Mouse (Mus musculus) thymus, postnatal 4 days (tissue): Measurements from ENCODE around the gene Syncrip.
"Not testable (repeated sequence)": the region's sequence is repeated elsewhere in the genome, so short reads cannot be mapped to it uniquely, and the experiment has no call there.

Experiments
- DNase-seq: peaks from one replicate; pipeline ENCODE4 v3.0.0; 2021

The Syncrip gene

DNA sequence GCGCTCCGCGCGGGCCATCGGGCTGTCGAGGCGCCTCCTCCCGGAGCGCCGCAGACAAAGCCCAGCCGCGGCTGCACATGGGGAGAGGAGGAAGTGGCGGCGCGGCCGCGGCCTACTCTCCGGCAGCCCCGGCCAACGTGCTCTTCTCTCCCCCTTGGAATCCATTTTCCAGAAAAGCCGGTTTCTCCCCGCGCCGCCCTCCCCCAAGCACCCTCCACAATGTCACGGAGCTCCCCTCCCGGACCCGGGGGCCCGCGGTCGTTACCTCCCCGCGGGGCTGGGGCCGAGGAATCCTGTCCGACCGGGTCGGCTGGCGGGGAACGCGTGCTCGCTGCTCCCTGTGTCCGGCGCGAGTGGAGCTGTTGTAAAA, 598 bp downstream of the Syncrip start:
- peak; percentile 69 for DNase-seq

DNA sequence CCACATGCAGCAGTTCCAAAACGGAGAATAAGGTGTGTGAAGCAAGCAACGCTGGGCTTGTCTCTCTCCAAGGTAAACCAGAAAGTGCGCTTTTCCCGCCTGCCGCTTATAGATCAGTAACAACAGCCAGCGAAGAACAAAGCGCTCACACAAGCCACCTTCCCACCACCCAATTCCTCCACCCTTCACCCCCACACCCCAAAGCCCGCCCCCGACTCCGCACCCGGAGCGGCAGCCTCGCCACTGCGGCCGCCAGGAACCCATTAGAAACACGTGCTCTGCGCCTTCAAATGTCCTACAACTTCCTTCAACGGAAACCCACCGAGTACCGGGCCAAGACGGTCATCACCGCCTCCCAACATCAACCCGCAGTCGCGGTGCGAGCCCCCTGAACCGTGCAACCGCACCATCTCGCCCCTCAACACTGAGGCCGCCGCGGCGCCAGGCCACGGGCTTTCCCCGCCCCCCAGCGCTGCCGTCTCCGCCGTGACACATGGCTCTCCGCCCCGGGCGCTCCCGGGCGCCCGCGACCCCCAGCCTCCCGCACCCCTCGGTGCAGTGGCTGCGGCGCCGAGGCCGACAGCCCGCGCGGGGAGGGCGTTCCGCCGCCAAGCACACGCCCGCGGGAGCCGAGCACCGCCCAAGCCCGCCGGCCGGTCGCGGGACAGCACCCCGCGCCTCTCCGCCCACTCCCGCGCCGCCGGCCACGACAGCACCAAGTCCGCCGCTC, 1.1 kb downstream of the Syncrip start:
- DNase-seq, result peak; percentile 77

DNA sequence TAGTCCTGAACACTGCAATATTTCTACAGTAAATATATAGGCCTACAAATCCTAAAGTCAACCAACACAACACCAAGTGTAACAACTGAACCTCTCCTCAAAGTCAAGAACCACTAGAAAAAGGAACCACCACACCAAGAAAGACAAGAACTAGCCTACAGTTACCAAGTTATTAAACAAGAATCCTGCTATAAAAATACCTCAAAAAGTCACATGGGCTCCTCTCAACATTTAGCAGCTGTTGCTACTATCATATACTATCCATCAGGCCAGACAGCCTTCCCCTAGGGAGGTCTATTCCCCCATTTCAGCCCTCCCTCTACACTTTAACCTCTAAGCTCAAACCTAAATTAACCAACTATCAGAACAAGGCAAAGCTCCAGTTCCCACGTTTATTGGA, 2.3 kb downstream of the Syncrip start:
- DNase-seq, result no peak

DNA sequence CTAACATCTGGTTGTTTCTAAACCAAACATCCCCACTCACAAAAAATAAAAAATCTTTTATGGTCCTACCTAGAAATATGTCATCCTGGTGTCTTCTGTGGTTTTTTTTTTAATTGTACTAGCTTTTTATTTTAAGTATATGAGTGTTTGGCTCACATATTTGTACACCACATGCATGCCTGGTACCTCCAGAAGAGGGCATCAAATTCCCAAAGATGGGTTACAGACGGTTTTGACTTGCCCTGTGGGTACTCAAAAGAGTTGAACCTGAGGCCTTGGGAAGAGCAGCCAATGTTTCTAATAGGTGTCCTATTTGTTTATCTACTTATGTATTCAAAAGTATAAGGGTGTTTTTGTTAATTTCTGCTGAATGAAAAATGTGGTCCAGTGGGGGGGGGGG, 6.2 kb downstream of the Syncrip start:
- peak; percentile 21 for DNase-seq

DNA sequence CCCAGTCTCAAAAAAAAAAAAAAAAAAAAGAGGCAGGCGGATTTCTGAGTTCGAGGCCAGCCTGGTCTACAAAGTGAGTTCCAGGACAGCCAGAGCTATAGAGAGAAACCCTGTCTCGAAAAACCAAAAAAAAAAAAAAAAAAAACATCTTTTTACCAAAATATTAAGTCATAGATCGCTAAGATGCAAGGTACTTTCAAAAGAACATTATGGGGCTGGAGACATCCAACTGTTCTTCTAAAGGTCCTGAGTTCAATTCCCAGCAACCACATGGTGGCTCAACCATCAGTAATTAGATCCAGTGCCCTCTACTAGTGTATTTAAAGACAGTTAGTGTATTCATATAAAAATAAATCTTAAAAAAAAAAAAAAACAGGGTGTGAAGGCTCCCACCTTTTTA, 21.4 kb downstream of the Syncrip start:
- DNase-seq, result not testable (repeated sequence)

DNA sequence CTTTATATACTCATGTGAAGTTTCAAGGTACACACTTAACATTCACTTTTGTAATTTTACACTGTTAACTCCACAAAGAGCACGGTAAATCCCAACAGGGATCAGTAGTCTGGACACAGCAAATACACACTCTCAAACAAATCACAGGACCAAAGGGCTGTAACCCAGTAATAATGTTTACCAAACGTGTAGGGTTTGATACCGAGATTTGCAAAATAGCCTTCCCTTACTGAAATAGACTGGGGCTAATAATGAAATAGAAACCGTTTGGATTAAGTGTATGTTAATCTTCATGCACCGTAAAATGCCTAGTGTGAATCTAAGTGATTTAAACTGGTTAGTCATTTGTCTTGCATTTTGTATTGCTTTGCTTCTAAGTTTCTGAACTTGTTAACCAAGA, 42.4 kb downstream of the Syncrip start:
- DNase-seq, result no peak

DNA sequence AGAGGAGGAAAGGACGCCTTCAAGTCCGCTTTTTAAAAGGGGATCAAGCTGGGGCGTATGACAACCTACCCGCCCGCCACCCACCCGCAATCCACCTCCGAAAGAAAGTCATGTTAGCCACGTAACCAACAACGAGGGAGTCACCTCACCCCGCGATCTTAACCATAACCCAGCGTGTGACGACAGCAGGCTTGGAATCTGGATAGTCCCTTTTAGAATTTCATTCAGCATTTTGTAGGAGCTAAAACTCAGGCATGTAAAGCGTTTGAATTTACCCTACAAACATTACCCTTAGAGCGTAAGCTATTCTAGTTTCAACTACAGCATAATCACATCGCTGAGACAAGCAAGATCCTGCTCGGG, 43.2 kb downstream of the Syncrip start:
- DNase-seq, result no peak

DNA sequence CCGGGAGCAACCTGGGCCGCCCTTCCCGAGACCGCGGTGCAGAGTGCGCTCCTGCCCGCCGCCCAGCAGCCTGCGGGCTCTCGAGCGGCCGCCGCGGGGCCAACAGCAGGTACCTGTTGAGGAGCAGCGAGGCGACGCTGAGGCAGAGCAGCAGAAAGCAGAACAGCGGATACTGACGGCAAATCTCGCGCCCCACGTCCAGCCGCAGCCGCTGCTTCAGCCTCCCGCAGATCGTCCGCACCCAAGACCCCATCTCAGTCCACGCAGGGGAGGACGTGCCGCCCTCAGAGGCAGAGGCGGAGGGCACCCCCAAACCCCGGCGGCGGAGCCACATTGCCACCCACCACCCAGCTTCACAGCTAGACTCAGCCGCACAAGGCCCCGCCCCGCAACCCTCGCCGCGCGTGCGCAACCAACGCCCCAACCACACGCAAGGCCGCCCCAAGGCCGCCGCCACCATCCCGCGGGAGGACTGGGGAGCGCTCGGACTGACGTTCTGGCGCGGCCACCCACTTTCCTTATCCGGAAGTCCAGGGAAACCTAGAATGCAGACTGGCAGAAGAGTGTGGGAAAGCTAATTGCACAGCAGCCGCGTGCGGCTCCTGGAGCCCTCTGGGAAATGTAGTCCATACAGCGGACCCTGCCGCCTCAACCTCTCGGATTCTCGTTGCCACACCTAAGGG, 43.7 kb downstream of the Syncrip start, which contains the start of gene Snx14:
Snx14 (minus strand) TSS at position 404 of the 683 bp plus-strand sequence.
- peak; percentile 96 for DNase-seq

DNA sequence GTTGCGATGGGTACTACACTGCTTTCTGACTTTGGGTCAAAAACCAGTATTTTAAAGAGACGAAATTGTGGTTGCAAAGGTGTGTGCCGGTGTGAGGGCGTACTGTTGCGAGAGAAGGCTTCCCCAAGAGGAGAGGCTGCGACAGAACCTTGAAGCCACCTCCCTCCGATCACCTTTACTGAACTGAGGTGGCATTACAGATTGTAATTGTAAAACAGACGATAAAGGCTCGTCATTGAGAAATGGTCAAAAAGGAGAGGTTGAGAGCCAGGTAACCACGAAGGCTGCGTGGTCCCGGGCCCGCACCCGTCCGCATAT, 44.2 kb downstream of the Syncrip start:
- DNase-seq, result no peak

DNA sequence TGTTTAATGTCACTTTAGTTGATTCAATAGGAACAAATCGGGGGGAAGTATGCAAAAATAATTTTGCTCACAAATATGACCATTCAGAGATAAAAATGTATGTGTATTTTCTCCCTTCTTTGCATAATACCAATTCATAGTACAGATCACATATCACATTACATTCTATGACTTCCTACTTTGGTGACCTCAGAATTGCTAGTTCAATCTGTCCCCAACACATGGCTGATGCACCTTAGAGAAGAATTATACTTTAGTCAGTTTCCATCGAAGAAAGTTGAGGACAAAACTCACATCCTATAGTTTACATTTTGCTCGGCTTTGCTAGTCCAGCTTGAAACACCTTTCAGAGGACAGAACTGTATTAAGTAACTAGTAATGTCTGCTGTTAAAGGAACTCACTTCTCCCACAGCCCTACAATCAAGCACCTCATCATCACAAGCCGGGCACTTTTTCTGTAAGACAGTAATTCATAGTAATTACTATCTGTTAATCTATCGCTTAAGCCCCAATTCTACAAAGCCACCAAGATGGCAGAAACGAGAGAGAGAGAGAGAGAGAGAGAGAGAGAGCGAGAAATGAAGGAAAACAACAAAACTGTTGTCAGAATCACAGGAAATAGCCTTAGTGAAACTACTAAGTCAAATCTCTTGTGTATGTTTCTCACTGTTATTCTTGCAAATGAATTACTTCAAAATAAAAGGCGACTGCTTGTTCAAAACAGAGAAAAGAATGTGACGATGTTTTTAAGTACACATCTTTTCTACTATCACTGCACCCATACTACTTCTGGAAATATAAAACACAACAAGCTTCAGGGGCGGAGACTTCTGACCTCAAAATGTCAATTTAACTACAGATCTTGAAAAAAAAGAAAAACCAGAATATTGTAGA, 44.8 kb downstream of the Syncrip start:
- DNase-seq, result no peak

DNA sequence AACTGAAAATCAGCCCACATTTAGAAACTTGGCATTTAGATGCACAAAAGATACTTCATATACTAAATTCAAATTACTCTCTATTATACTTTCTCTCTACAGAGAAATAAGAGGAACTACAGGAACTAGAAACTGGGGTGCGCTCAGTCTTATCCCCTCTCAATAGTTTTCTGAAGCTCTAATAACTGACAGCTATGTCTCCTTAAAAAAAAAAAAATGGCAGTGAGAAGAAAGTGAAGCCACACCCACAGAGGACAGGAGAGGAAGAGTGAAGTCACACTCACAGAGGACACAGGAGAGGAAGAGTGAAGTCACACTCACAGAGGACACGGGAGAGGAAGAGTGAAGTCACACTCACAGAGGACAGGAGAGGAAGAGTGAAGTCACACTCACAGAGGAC, 58.0 kb downstream of the Syncrip start:
- DNase-seq, result no peak

DNA sequence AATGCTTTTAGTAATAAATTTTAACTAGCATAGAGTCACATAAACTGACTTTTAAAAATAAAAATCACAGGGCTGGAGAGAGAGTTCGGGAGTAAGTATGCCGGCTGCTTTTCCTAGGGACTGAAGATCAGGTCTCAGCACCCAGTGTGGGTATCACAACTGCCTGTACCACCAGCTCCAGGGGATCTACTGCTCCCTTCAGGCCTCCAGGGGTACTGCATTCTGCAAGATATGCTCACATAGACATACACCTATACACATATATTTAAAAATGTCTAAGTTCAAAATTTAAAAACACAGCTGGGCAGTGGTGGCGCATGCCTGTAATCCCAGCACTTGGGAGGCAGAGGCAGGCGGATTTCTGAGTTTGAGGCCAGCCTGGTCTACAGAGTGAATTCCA, 59.9 kb downstream of the Syncrip start:
- DNase-seq, result no peak

DNA sequence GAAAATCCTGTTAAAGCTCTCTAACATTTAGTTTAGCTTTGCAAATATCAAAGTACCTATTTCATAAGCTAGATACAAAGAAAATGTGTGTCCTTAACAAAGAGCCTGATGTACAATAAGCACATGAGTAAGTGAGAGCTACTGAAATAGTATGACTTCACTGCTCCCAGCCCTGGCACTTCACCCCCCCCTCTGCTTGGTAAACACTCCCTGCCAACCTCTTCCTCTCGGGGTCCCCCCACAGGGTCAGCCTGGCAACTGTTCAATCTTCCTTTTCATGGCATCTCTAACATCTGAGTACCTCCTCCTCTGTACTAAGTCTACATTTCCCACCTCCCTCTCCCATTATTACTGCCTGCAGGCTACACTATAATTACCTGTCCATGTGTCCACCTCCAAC, 65.6 kb downstream of the Syncrip start:
- DNase-seq, result no peak

DNA sequence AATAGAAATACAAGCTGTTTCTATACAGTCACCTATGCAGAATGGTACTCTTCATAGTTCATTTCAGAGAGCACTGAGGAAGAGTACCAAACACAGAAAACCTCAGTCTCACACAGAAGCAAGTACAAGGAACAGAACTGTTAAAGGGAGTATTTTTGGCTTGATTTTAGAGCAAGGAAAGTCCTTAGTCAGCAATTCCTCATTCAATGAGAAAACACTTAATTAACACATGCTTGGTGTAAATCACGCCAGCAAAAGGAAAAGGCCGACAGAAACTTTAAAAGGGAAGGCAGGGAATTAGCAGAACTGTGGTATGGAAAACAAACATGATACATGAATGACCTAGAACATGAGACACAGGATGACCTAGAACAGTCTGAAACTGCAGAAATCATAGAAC, 72.4 kb downstream of the Syncrip start:
- no peak for DNase-seq

DNA sequence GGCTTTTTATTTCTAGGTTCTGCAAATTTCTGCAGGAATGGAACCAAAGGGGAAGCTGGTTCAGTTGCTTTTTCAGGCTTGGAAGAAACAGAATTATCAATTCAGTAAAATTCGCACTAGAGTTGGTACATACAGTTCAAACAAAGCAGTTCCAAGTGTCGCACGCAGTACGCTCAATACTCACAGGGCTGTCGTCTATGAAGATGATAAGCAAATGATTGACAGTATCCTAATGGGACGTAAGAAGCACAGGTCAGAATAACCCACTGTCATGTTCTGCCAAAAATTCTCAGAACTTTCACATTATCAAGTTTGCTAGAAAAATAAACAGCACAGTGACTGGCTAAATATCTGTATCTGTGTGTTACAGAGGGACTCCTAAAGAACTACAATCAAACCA, 77.9 kb downstream of the Syncrip start:
- no peak for DNase-seq

DNA sequence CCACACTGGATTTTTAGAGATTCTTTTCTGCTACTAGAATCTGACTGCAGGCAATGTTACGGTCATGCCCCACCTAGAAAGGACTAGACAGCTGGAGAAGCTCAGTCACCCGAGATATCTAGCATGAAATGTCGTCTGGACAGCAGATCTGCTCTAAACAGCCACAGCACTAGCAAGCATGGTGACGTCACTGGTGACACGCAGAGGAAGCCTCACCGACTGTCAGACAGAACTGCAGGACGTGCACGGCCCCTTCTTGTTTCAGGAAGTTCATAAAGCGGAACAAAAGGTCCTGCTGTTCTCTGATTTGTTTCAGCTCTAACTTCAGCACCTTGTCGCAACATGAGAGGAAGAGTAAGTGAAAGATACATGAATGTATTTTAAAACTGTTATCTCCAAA, 78.3 kb downstream of the Syncrip start:
- peak; percentile 34 for DNase-seq

DNA sequence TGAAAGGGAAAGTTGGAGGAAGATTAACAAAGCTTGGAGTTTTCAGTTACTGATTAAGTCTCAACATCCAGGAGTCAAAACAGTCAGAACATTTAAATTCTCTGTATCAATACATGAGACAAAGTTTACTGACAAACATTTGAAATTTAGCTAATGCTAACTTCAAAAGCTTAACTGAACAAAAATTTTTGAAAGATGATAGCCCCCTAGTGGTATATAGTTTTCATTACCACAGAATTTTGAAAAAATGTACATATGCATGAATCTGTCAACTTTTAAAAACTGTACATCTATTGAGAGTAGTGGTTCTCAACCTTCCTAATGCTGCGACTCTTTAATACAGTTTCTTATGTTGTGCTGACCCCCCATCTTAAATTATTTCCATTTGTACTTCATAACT, 83.9 kb downstream of the Syncrip start:
- no peak for DNase-seq
